Mouse (Mus musculus): ENCODE results near the gene Wwox.

The Wwox gene

DNA sequence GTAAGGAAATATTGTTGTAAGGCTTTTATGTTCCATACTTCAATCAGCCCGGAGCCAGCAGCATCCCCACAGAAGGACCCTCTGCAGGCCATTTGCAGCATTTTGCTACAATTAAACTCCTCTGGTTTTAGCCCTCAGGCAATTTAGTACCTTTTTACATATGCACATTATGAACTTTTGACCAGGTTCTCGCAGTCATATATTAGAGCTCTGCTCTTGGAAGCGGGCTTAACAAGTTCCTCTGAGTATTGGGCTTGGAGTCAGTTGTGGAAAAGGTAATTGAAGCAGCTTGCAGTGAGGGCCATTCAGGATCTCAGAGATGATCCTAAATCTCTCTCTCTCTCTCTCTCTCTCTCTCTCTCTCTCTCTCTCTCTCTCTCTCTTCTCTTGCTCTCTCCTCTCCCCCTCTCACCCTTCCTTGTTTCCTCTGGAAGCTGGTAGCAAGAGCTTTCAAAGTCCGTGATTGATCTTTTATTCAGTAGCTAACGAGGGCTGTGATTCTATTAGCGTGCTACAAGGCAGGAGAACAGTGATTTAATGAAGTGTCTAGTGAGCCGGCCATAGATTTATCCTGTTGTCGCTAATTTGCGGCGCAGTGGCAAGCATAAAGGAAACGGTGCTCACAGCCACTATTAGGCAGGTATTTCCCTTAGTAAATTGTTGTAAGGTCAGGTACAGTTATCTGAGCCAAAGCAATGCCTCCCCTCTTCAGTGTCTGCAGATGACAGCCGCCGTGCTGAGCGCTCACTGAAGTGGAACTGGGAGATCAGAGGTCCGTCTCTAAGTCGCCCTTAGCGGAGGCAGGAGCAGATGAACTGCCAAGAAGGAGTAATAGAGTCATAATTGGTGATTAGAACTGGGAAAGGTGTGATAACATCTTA is 292.0 kb downstream of the Wwox start:
- CTCF ChIA-PET, result no interaction called here

DNA sequence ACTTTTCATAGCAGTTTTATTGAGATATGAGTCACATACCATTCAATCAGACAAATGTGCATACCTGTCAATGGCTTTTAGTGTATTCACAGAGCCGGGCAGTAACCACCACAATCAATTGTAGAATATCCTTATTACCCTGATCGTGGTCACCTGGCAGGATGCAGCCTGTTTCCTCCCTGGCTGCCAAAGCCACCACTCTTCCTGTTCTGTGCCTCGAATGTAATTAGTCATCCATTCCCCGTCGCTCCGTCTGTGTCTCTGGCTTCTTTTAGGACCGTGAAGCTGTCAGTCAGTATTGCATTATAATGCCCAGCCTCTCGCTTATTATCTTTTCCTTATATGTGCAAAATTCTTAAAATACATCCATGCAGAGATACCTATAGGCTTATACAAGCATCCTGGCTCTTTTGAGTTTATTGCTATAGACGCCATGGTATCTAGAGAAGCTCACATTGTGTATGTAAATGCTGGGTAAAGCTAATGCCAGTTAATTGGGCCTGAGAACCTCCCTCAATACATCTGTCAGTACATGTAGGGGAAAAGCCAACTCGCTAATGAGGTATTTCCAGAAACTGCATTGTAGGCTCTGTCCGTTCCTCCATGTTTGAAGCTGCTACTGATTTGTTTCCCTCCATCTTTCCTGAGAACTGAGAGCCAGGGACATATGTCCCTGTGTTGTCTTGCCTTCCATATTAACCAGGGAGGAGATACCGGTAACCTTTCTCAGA is 303.9 kb downstream of the Wwox start:
- CTCF ChIA-PET, result no interaction called here

DNA sequence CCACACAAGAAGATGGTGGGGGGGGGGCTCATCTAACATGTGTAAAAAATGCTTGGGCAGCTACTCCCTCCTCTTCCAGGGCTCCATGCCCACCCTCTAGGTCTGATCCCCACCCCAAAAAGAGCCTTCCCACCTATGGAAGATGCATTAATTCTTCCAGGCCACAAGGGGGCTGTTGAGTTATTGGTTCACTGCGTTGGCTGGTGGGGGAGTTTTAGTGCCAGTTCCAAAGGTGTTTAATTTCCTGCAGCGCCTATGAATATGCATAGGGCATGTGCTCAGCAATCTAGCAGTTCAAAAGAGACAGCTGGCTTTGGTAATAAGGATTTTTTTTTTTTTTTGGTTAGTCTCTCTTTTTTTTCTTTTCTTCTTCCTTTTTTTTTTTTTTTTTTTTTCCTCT is 306.9 kb downstream of the Wwox start:
- CTCF ChIA-PET, result no interaction called here

DNA sequence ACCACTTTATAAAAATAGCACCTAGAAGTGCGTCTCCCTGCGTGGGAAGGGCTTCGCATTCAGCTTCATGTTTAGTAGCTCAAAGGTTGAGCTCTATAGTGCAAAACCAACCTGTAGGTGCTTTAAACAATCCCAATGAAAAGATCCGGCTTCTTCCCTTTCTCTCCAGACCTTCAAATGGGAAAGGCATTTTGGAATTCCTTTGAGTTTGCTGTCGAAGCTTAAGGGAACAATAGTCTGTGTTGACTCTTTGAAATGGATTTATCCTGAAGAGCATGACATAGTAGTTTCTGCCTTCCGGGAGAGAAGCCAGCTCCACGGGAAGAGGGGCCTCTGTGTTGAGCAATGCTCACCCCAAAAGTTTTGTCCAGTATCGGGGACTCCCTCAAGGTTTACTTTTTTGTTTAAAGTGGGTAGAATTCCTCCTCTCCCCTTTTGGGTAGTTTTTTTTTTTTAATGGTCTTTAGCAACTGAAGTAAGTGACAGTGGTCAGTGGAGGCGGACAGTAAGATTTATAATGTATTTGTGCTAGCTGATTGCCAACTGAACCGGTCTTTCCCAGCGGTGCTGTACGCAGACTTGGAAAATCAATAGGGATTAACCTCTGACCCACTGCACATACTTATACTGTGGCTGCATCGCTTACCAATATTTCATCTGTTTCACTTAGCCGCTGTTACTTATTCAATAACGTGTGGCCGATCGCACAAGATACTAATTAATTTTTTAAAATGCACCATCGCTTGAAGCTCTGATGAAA is 312.1 kb downstream of the Wwox start:
- CTCF ChIA-PET, result no interaction called here

DNA sequence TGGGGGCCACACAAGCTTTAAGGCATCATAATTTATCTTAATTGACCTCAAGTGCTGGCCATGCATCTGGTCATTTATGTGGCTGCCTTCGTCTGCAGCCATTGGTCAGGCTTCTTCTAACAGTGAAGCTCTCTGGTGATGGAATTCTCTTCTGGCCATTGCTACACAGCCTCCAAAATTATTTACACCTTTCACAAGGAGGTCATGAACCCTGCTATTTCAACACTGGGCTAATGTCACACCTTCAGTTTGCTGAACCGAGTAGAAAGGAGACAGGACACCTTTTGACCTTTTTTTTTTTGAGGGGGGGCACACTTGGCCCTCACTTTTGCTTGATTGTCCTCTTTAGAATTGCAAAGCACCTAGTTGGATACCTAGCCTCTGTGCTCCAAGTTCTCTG is 320.2 kb downstream of the Wwox start:
- CTCF ChIA-PET, result no interaction called here

DNA sequence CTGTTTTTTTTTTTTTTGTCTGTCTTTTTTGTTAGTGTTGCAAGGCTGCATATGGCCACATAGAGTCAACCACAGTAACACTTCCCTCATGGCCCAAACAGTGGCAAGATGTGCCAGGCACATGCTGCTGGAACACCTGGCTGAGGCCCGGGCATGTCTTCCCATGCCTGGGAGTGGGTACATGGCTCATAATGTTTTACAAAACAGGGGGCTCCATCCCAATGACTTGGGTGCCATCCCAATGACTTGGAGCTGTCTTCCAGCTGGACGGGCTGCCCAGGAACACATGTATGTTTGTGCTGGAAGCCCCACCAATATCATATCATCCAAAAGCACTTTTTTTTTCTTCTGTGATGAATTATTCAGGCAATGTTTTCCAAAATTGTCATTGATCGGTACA is 329.1 kb downstream of the Wwox start:
- CTCF ChIA-PET, result interaction anchor here (0.7 kb wide), 1 partner anchor 71 kb away, joined by 6 read pairs; no protein-coding TSS in a partner anchor

DNA sequence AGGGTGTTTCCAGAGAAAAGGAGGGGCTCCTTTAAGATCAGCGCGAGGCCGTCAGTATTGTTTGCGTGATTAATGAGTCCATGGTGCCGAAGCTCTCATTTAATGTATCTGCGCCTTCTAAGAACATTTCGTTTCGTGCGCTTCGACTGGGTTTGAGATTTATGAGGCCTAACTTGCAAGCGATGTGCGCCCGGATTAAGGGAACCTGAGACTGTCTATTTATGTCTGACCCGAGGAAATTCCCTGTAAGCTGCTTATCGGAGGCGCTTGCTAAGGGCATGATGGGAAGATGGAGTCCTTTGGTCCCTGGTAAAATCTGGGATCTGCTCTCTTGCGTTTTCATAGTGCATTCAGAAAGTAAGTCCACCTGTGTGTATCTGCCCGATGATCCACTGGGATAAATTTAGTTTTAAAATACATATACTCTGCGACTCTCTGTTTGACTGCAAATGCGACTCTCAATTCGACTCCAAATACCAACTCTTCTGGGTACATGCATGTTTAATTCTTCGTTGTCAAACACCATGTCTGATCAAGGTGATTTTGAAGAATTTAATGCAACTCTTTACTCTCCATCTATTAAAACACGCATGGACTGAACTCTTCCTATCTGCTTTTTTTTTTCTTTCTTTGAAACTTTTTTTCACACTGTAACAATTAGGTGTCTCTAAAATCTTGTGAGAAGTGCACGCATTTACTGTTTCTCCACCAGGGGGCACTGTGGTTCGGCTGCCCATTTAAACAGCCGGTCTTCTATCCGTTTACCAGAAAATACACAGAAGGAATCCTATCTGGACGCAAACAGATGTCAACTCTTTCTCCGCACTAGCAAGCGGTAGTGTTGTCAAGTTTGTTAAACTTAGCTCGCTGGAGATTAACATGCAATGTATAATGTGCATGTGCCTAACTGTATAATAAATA is 331.7 kb downstream of the Wwox start:
- CTCF ChIA-PET, result interaction anchor here (0.7 kb wide), 1 partner anchor 19 kb away, joined by 4 read pairs; no protein-coding TSS in a partner anchor

DNA sequence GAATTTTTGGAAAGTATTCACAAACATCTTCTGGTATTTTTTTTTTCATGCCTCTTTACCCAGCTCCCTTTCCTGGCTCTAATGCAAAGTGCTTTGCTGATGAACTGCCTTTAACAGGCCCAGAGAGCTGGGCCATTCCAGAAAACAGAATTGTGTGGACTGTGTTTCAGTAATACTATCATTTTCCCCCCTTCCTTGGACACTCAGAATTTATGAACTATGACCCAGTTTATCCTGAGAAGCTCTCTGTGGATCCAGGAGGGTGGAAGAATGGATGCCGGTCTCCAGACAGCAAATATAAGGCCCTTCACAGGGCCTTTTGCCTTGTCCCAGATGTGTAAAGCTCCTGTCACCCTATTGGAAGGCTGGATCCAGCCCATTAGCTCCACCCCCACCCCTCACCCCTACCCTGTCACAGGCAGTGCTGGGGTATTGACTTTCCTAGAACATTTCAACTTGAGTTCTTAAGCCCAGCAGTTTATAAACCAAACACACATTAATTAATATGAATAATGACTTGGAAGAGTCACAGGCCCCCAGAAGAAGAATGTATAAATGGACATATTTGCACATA is 332.9 kb downstream of the Wwox start:
- CTCF ChIA-PET, result no interaction called here

DNA sequence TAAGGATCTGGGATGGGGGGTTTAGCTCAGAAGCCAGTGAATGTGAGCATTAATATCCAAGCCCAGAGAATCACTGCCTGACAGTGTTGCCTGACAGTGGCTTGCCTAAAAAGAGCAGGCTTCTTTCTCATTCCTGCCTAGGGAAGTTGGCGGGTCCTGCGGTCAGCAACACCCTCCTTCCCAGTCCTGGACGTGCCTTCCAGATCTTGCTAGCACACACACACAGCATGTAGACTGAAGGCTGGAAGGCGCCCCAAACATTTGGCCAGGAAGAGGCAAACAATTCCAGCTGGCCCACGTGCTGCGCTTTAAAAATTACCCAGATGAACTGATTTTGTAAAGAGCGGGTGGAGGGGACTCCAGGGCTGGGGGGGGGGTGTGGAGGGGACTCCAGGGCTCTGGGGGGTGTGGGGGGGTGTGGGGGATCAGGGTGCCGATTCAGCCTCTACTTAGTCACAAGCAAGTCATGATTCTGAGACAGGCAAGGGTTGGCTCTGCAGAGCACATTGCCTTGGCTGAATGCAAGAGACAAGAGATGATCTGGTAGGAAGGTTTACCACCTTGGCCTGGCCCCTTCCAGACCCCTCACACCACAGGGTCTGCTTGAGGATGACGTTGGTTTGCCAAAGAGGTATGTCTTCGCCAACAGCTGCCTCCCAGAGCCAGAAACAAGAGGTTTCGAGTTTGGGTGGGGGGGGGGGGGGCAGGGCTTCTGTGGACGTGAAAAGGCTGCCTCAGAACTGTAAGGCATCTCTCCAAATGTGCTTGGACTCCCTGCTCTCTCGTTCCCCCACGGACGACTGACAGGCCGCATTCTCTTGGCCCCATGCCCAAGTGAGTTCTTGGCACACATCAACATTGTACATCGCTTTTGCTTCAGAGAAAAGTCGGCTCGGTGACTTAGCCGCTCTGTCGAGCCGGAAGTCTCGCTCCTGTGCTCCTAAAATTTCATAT is 334.3 kb downstream of the Wwox start:
- CTCF ChIA-PET, result no interaction called here

DNA sequence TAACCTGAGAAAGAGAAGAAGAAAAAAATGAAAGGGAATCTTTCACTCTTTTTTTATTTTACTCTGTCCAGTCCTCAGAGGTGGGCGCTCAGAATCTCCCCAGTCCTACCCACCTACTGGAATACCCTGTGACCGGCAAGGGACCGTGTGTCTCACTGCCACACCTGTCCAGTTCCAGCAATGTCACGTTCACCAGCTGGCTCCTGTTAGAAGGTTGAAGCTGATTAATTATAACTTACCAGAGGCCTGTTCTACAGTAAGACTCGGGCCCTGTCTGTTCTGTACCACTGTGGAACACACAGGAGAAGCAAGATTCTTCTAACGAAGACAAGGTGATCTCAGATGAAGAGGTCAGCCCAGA is 334.9 kb downstream of the Wwox start:
- CTCF ChIA-PET, result no interaction called here

DNA sequence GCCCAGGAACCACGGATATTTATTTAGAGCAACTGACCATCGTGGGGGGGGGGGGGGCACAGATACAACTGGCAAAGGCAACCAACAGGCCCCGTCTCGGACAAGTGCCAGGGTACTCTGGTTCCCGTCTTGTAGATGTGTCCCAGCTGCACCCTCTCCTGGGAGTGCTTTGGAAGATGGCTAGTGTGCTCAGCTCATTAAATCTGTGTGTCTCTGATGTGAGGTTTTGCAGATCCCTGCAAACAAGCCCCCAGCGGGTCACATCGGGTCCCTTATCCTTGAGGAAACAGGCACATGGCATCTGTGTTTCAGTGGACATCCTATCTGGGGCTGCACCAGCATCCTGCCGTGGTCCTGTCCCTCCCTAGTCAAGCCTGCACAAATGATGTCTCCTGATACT is 336.1 kb downstream of the Wwox start:
- CTCF ChIA-PET, result interaction anchor here (0.6 kb wide), 1 partner anchor 624 kb away, joined by 3 read pairs; no protein-coding TSS in a partner anchor

DNA sequence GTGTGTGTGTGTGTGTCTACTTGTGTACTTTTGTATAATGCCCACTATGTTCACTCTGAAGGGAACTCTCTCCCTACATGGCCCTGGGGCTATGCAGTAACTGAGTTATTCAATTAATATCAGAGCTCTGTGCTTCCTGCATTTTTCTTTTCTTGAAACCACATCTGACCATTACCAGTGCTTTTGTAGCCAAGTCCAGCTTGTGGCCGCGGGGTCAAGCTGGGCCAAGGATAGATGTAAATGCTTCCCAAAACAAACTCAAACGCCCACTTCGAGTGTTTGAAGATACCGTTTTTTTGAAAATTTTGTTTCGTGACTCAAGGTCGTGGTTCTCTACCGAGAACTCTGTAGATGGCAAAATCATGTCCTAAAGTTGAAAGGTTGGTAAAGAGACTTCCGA is 337.2 kb downstream of the Wwox start:
- CTCF ChIA-PET, result interaction anchor here (0.6 kb wide), 1 partner anchor 220 kb away, joined by 5 read pairs; no protein-coding TSS in a partner anchor

DNA sequence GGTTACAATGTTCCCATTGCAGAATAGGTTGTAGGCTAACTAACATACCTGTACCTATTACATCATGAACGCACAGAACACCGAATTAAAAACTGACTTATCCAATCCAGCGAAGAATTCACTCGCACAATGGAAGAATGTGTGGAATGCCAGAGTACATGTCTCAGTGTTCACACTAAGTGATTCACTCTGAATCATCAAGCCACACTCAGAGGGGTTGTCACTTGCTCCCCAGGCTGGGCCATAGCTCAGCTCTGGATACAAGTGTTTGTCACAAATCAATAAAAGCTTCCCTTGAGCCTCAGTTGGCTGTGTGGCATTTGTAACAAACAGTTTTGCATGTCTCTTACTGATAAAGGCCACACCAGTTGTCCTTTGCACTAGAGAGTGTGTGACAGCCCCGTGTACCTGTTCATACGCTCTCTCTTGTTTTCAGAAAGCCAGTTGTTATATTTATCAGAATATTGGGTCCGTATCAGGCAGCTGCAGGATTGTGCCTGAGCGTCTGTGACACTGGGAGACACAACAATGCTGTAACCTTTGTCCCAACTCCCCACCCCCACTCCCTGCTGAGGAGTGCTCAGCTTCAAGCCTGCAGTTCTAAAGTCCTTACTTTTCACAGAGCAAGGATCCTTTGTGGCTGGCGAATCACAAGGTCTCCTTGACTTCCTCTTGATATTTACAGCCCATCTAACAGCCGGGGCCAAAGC is 338.0 kb downstream of the Wwox start:
- CTCF ChIA-PET, result interaction anchor here (0.5 to 0.6 kb wide), 2 partner anchors 106 to 219 kb away, joined by 5 read pairs; no protein-coding TSS in a partner anchor

DNA sequence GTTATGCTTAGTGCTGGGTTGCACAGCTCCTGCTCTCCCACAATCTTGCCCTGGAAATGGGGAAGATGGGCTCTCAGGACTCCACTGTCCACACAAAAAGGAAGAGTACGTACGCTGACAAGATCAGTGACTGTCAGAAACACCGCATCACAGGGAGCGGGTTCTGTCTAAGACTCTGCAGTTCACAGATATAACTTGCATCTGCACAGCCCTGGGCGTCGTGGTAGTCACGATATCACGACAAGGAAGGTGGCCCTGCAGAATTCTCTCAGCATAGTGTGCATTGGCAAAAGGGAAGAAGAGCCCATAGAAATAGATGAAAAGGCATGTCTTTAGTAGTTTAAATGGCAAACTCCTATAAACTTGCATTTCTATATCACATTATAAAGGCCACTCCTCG is 339.5 kb downstream of the Wwox start:
- CTCF ChIA-PET, result no interaction called here

DNA sequence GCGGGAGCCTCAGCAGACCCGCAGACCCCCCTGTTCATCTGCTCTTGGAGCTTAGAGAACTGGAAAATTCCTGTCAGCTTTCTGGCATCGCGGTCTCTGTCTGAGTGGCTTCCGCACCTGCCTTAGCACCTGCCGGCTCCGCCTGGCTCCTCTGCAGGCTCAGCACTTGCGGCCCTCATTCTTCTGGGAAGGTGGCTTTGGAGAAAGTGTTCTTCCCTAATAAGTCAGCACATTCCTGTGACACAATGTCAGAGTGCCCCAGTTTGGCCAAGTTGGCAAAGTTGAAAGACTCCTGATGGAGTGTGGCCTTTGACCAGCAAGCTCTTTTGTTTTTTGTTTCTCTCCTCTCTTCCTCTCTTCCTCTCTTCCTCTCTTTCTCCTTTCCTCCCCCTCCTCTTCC is 343.9 kb downstream of the Wwox start:
- CTCF ChIA-PET, result interaction anchor here (0.6 kb wide), 1 partner anchor 100 kb away, joined by 5 read pairs; no protein-coding TSS in a partner anchor

DNA sequence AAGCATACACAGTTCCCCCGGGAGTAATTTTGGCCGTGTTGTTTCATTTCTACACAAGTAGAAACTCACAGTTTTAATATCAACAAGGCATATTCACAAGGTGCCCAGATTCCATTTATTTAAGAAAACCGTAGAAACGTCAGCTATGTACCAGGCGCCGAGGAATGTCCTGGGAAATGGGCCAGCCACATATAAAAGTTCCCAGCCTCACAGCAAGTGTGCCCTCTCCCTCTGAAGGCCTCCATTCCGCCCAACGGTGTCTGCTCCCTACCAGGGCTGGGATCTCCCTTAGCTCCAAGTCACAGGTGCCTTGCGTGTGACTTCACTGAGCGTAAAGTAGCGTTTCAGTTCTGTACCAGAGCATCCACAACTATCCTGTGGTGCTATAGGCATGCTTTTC is 346.4 kb downstream of the Wwox start:
- CTCF ChIA-PET, result no interaction called here

DNA sequence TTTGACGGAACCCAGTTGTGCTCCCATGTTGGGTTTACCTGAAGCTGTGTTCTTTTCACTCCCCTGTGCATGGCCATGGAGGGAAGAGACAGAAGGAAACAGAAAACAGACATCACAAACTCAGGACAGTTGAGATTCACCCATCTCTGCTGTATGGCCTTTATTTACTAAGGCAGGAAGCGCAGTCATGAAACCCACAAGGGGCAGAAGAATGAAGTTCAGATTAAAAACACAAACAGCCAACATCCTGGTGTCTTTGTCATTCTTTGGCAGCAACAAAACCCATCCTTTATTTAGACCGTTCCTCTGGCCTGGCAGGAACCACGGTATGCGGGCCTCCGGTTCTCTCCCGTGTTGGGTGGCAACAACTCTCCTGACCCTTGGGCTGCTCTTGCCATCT is 350.2 kb downstream of the Wwox start:
- CTCF ChIA-PET, result no interaction called here

DNA sequence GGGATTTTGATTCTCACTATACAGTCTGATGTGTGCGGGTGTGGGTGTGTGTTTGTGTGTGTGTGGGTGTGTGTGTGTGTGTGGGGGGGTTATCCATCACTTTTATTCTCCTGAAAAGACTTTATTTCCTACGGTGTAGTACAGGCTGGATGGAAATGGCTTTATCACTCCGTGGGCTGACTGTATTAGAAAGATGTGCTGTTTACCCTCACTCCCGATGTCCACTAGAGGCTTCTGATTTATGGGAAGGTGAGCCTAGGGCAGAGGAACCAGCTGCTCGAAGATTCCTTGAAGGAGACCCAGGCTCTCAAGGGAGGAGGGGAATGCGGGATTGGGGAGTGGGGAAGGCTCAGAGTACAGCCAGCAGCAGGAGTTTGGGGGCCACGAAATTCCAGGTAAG is 351.3 kb downstream of the Wwox start:
- CTCF ChIA-PET, result interaction anchor here (0.6 kb wide), 1 partner anchor 19 kb away, joined by 4 read pairs; no protein-coding TSS in a partner anchor

DNA sequence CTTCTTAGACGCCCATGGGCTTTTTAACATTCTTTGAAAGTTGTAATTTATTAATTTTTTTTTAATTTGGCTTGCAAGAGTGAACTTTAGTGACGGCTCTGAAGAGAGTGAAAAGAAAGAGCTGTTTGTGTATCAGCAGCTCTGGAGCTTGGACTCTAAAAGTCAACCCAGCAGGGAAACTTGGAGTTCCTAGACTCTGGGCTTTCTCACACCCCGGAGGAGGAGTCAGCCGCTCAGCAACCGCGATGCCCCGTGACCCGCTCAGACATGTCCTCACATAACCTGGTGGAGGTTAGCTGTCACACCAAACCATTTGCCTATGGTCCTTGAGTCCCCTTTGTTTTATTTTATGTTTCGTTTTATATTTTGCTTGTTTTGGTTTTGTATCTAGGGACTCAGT is 354.2 kb downstream of the Wwox start:
- CTCF ChIA-PET, result no interaction called here
